Mouse (Mus musculus) ES-E14 (cell line): ENCODE measurements at regions not wholly inside any gene's neighbourhood (a gene's known extent, or its start where the extent isn't known, plus 50 kb on each side); places are given as distances from the start of the nearest gene placed in this dataset.

Source experiments
- DNase-seq: peaks from one replicate; pipeline ENCODE4 v3.0.0-alpha.2; 2013; ENCODE audit warnings: low read depth, low spot score
- H3K27ac ChIP-seq: 2 replicates; pipeline ENCODE4 v1.5.1; 2012; ENCODE audit warnings: low read depth, mild to moderate bottlenecking, low read length, moderate library complexity, mixed read lengths; ENCODE audit not compliant: poor library complexity, insufficient read depth, severe bottlenecking
- H3K36me3 ChIP-seq: 2 replicates; pipeline ENCODE4 v1.6.1; 2012; ENCODE audit warnings: mild to moderate bottlenecking, low read length, moderate library complexity, mixed read lengths; ENCODE audit not compliant: control insufficient read depth, poor library complexity, insufficient read depth, severe bottlenecking
- H3K4me1 ChIP-seq, 2 experiments: fragments of 150-350 bp in 1 of 2; sonication (generic) in 1 of 2; 2 replicates each; pipeline ENCODE4 v1.6.1; 2012; ENCODE audit warnings: low read length in 2 of 2, mild to moderate bottlenecking in 1 of 2, mixed read lengths in 1 of 2; ENCODE audit not compliant: control insufficient read depth in 2 of 2, insufficient read depth in 2 of 2, poor library complexity in 1 of 2
- H3K4me3 ChIP-seq, 2 experiments: fragments of 150-350 bp in 1 of 2; sonication (generic) in 1 of 2; 2 replicates each; pipeline ENCODE4 v1.5.1; 2012; ENCODE audit warnings: low read length in 2 of 2, low read depth in 1 of 2, mild to moderate bottlenecking in 1 of 2, mixed read lengths in 1 of 2; ENCODE audit not compliant: insufficient read depth in 1 of 2, poor library complexity in 1 of 2, severe bottlenecking in 1 of 2
- H3K9ac ChIP-seq: 2 replicates; pipeline ENCODE4 v1.6.1; 2012; ENCODE audit warnings: low read depth, mild to moderate bottlenecking, low read length, mixed read lengths; ENCODE audit not compliant: poor library complexity, insufficient read depth, severe bottlenecking
- H3K9me3 ChIP-seq: fragments of 150-350 bp; sonication (generic); 2 replicates; pipeline ENCODE4 v1.6.1; 2012; ENCODE audit warnings: low read depth, mild to moderate bottlenecking, low read length; ENCODE audit not compliant: control insufficient read depth, insufficient read depth
- CHD2 ChIP-seq: IDR thresholded peaks from 2 replicates; pipeline ENCODE4 v1.6.1; 2014; ENCODE audit warnings: mild to moderate bottlenecking, low read depth, low read length, inconsistent platforms
- HCFC1 ChIP-seq: IDR thresholded peaks from 2 replicates; pipeline ENCODE4 v1.6.1; 2012; ENCODE audit warnings: low read length, inconsistent platforms, borderline replicate concordance; ENCODE audit not compliant: insufficient read depth
- MAFK ChIP-seq: IDR thresholded peaks from 2 replicates; pipeline ENCODE4 v1.6.1; 2014; ENCODE audit warnings: mild to moderate bottlenecking, low read depth, low read length, inconsistent platforms; ENCODE audit not compliant: insufficient read depth
- ZC3H11A ChIP-seq: IDR thresholded peaks from 2 replicates; pipeline ENCODE4 v1.6.1; 2012; ENCODE audit warnings: low read depth, mild to moderate bottlenecking, inconsistent platforms, low read length, borderline replicate concordance
- ZNF384 ChIP-seq: IDR thresholded peaks from 2 replicates; pipeline ENCODE4 v1.6.1; 2012; ENCODE audit warnings: low read depth, low read length, inconsistent platforms
- in situ Hi-C, 2 experiments: fragments of 600-800 bp; cut with MboI; formaldehyde crosslinking; loops; one replicate each; pipeline ENCODE4 v1.15.1; 2025; ENCODE audit warnings: low sequenced_read_pairs in 2 of 2, inconsistent platforms in 1 of 2; ENCODE audit not compliant: unreplicated experiment in 2 of 2

GRCm38 (mm10) chr11:39963705-39964104 is 731.3 kb downstream of the Mat2b start:
- Histone ChIP-seq H3K9me3 (no peaks in the 10 kb centered on the region), H3K9ac (no peak overlapping the region), H3K27ac (no peak overlapping the region), H3K36me3 (no peaks in the 10 kb centered on the region), H3K4me1 (no peaks in the 10 kb centered on the region), H3K4me3 (no peak overlapping the region)
- in situ Hi-C loops = no loop called here
- DNase-seq = no peak
- no peak for TF ChIP-seq ZC3H11A
- no peak for TF ChIP-seq ZNF384
- no peak for TF ChIP-seq HCFC1
- TF ChIP-seq CHD2 = no peak
- TF ChIP-seq MAFK = no peak

- no peaks in the 10 kb centered on the region for H3K36me3 ChIP-seq
- no peak for DNase-seq
- H3K4me3 ChIP-seq = no peak overlapping the region
- H3K9ac ChIP-seq = no peak overlapping the region
- H3K9me3 ChIP-seq = no peaks in the 10 kb centered on the region
- no peak overlapping the region for H3K27ac ChIP-seq
- in situ Hi-C loops = no loop called here
- TF ChIP-seq ZNF384 (no peak), HCFC1 (no peak), CHD2 (no peak), ZC3H11A (no peak), MAFK (no peak)
- no peaks in the 10 kb centered on the region for H3K4me1 ChIP-seq
Observed at GRCm38 (mm10) chr11:39954426-39954825, 740.6 kb downstream of the Mat2b start.

GRCm38 (mm10) chr11:39944196-39944595 is 750.8 kb downstream of the Mat2b start:
- no peak for TF ChIP-seq ZC3H11A
- Histone ChIP-seq H3K9ac (no peak overlapping the region), H3K4me1 (peaks cover 0 to 2% of the 10 kb centered on the region in 2 experiments; a peak in 1 of 4 replicates), H3K36me3 (no peaks in the 10 kb centered on the region), H3K27ac (no peak overlapping the region), H3K4me3 (no peak overlapping the region), H3K9me3 (no peaks in the 10 kb centered on the region)
- in situ Hi-C loops = no loop called here
- no peak for DNase-seq

GRCm38 (mm10) chr11:39934216-39934615 is 760.8 kb downstream of the Mat2b start:
- H3K9ac ChIP-seq = no peak overlapping the region
- TF ChIP-seq HCFC1 (no peak), MAFK (no peak), ZC3H11A (no peak), CHD2 (no peak), ZNF384 (no peak)
- no peaks in the 10 kb centered on the region for H3K4me1 ChIP-seq
- no peak overlapping the region for H3K4me3 ChIP-seq
- no peaks in the 10 kb centered on the region for H3K36me3 ChIP-seq
- no peak for DNase-seq
- in situ Hi-C loops = no loop called here
- H3K9me3 ChIP-seq = no peaks in the 10 kb centered on the region
- no peak overlapping the region for H3K27ac ChIP-seq

- Histone ChIP-seq H3K27ac (no peak overlapping the region), H3K36me3 (no peaks in the 10 kb centered on the region), H3K4me1 (no peaks in the 10 kb centered on the region), H3K9ac (no peak overlapping the region), H3K4me3 (no peak overlapping the region), H3K9me3 (no peaks in the 10 kb centered on the region)
- no peak for DNase-seq
- in situ Hi-C loops = no loop called here
- TF ChIP-seq MAFK = no peak
- TF ChIP-seq ZNF384 = no peak
- TF ChIP-seq HCFC1 = no peak
- no peak for TF ChIP-seq ZC3H11A
- TF ChIP-seq CHD2 = no peak
Observed at GRCm38 (mm10) chr11:39923977-39924527, 771.0 kb downstream of the Mat2b start.
